Mouse (Mus musculus): ENCODE results near the gene Scamp2. TPM values are rescaled to one million over a fixed set of nuclear protein-coding genes. Genes with fewer than 3 reads are reported as not detected.

Gene Scamp2
- total and polyA plus RNA-seq, 2 experiments from 2014 or later: 41.2 to 47.4 TPM

DNA sequence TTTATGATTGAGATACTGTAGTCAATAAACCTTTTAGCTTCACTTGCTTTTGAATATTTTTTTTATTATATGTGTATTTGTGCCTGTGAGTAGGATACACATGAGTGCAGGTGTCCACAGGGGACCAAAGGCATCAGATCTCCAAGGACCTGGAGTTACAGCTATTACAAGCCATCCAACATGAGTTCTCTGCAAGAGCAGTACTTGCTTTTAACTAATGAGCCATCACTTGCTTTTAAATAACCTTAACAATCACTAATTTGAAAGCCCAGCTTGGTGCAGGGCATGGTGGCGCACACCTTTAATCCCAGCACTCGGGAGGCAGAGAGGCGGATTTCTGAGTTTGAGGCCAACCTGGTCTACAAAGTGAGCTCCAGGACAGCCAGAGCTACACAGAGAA is 6.0 kb upstream of the Scamp2 start:
- no peaks in the 10 kb centered on the region for H3K9me3 ChIP-seq (ENCODE audit: low read length)
- ATAC-seq (ENCODE audit: low FRiP score): no peak
- H3K36me3 ChIP-seq (ENCODE audit: insufficient read depth, low read length): no peaks in the 10 kb centered on the region
- no peak overlapping the region for H3K4me2 ChIP-seq (ENCODE audit: low read depth, low read length, poor library complexity, severe bottlenecking)
- TF ChIP-seq CTCF (IDR thresholded peaks at IDR 0.05): no peak
- H3K27me3 ChIP-seq (ENCODE audit: insufficient read depth, low read length): no peaks in the 10 kb centered on the region
- no peak overlapping the region for H3K4me3 ChIP-seq (ENCODE audit: low read depth, low read length)
- DNase-seq (ENCODE audit: low spot score): no peak
- 50% methylated on average over 3 of the region's 3 CpGs for WGBS
- no peak overlapping the region for H3K9ac ChIP-seq (replicated peaks; ENCODE audit: low read length, poor library complexity, severe bottlenecking)
- H3K27ac ChIP-seq (ENCODE audit: low read depth, low read length): no peak overlapping the region
- H3K4me1 ChIP-seq (ENCODE audit: insufficient read depth, low read length): peaks cover 4% of the 10 kb centered on the region; the same call in 1 of the 2 replicates

- Histone ChIP-seq H3K4me1 (ENCODE audit: insufficient read depth, low read length) (peaks cover 9% of the 10 kb centered on the region; the same call in 1 of the 2 replicates), H3K36me3 (ENCODE audit: insufficient read depth, low read length) (no peaks in the 10 kb centered on the region), H3K4me3 (ENCODE audit: low read depth, low read length) (no peak overlapping the region), H3K27ac (ENCODE audit: low read depth, low read length) (no peak overlapping the region), H3K9ac (replicated peaks; ENCODE audit: low read length, poor library complexity, severe bottlenecking) (no peak overlapping the region), H3K4me2 (ENCODE audit: low read depth, low read length, poor library complexity, severe bottlenecking) (no peak overlapping the region), H3K9me3 (ENCODE audit: low read length) (no peaks in the 10 kb centered on the region), H3K27me3 (ENCODE audit: insufficient read depth, low read length) (no peaks in the 10 kb centered on the region)
- ATAC-seq (ENCODE audit: low FRiP score) (no peak), DNase-seq (ENCODE audit: low spot score) (no peak)
- no peak for TF ChIP-seq CTCF (IDR thresholded peaks at IDR 0.05)
- WGBS: 63% methylated on average over 3 of the region's 3 CpGs
Observed at GRCm38 (mm10) chr9:57557215-57557614, 3.5 kb upstream of the Scamp2 start.

- H3K4me3 ChIP-seq (ENCODE audit: low read depth, low read length): no peak overlapping the region
- no peaks in the 10 kb centered on the region for H3K9me3 ChIP-seq (ENCODE audit: low read length)
- WGBS: 90% methylated on average over 4 of the region's 4 CpGs
- peaks cover 15% of the 10 kb centered on the region; the same call in 1 of the 2 replicates for H3K4me1 ChIP-seq (ENCODE audit: insufficient read depth, low read length)
- H3K9ac ChIP-seq (replicated peaks; ENCODE audit: low read length, poor library complexity, severe bottlenecking): no peak overlapping the region
- ATAC-seq (ENCODE audit: low FRiP score): no peak
- H3K27ac ChIP-seq (ENCODE audit: low read depth, low read length): no peak overlapping the region
- DNase-seq (ENCODE audit: low spot score): no peak
- H3K27me3 ChIP-seq (ENCODE audit: insufficient read depth, low read length): no peaks in the 10 kb centered on the region
- H3K36me3 ChIP-seq (ENCODE audit: insufficient read depth, low read length): no peaks in the 10 kb centered on the region
- no peak overlapping the region for H3K4me2 ChIP-seq (ENCODE audit: low read depth, low read length, poor library complexity, severe bottlenecking)
- no peak for TF ChIP-seq CTCF (IDR thresholded peaks at IDR 0.05)
Observed at GRCm38 (mm10) chr9:57558625-57559024, 2.1 kb upstream of the Scamp2 start.

DNA sequence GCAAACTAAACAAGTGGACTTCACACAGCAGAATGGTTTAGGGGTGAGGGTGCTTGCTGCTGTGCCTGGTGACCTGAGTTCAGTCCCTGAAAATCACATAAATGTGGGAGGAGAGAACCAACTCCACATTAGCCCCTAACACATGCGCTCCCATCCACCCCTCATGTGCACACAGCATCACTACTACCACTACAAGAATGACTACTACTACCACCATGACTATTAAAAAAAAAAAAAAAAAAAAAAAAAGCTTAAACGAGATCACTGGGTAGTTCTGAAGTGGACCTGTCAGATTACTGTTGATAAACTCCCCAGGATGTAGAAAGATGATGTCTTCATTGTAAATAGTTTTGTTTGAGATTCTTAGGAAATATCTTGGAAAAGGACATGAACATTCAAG is 1.2 kb upstream of the Scamp2 start:
- Histone ChIP-seq H3K4me2 (ENCODE audit: low read depth, low read length, poor library complexity, severe bottlenecking) (no peak overlapping the region), H3K36me3 (ENCODE audit: insufficient read depth, low read length) (no peaks in the 10 kb centered on the region), H3K27me3 (ENCODE audit: insufficient read depth, low read length) (no peaks in the 10 kb centered on the region), H3K9ac (replicated peaks; ENCODE audit: low read length, poor library complexity, severe bottlenecking) (no peak overlapping the region), H3K9me3 (ENCODE audit: low read length) (no peaks in the 10 kb centered on the region), H3K4me3 (ENCODE audit: low read depth, low read length) (no peak overlapping the region), H3K4me1 (ENCODE audit: insufficient read depth, low read length) (peaks cover 16% of the 10 kb centered on the region; the same call in 1 of the 2 replicates), H3K27ac (ENCODE audit: low read depth, low read length) (no peak overlapping the region)
- WGBS: 73% methylated on average over 2 of the region's 2 CpGs
- DNase-seq (ENCODE audit: low spot score): no peak
- no peak for TF ChIP-seq CTCF (IDR thresholded peaks at IDR 0.05)
- ATAC-seq (ENCODE audit: low FRiP score): no peak

- H3K9me3 ChIP-seq (ENCODE audit: low read length): no peaks in the 10 kb centered on the region
- H3K9ac ChIP-seq (replicated peaks; ENCODE audit: low read length, poor library complexity, severe bottlenecking): peak overlapping the region; percentile 45
- peak; percentile 47 for DNase-seq (ENCODE audit: low spot score)
- WGBS: 25% methylated on average over 7 of the region's 7 CpGs
- peaks cover 16% of the 10 kb centered on the region; the same call in 1 of the 2 replicates for H3K4me1 ChIP-seq (ENCODE audit: insufficient read depth, low read length)
- peak overlapping the region; percentile 84 for H3K4me2 ChIP-seq (ENCODE audit: low read depth, low read length, poor library complexity, severe bottlenecking)
- no peaks in the 10 kb centered on the region for H3K27me3 ChIP-seq (ENCODE audit: insufficient read depth, low read length)
- H3K4me3 ChIP-seq (ENCODE audit: low read depth, low read length): peak overlapping the region; percentile 45
- peak; percentile 21; the same call in 1 of the 2 replicates for ATAC-seq (ENCODE audit: low FRiP score)
- TF ChIP-seq CTCF (IDR thresholded peaks at IDR 0.05): peak; percentile 20; the same call in 1 of the 2 replicates
- peak overlapping the region; percentile 83 for H3K27ac ChIP-seq (ENCODE audit: low read depth, low read length)
- no peaks in the 10 kb centered on the region for H3K36me3 ChIP-seq (ENCODE audit: insufficient read depth, low read length)
Observed at GRCm38 (mm10) chr9:57560263-57560662, 480 bp upstream of the Scamp2 start.

DNA sequence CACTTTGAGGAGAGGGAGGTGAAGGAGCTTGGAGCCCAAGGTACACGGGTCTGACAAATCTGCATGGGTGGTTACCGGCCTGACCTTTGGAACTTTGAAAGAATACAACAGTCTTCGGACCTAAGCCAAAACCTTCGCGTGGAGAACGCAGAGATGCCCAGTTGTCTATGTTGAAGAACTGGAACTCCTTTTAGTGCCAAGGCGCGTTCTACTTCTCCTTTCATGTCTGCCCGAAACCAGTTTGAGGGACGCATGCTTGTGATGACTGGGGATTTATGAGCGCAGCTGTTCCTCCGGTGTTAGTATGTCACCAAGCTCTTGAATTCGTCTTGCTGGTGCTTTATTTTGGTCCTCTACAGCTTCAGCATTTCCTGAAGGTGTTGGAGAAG is 962 bp downstream of the Scamp2 start:
- 0 out of 2 replicates have a peak overlapping the region, but pooled peaks have one; percentile 45 for H3K9ac ChIP-seq (replicated peaks; ENCODE audit: low read length, poor library complexity, severe bottlenecking)
- H3K9me3 ChIP-seq (ENCODE audit: low read length): no peaks in the 10 kb centered on the region
- peak overlapping the region; percentile 84 for H3K4me2 ChIP-seq (ENCODE audit: low read depth, low read length, poor library complexity, severe bottlenecking)
- H3K36me3 ChIP-seq (ENCODE audit: insufficient read depth, low read length): no peaks in the 10 kb centered on the region
- no peaks in the 10 kb centered on the region for H3K27me3 ChIP-seq (ENCODE audit: insufficient read depth, low read length)
- no peak overlapping the region for H3K27ac ChIP-seq (ENCODE audit: low read depth, low read length)
- ATAC-seq (ENCODE audit: low FRiP score) (no peak), DNase-seq (ENCODE audit: low spot score) (no peak)
- no peak for TF ChIP-seq CTCF (IDR thresholded peaks at IDR 0.05)
- H3K4me1 ChIP-seq (ENCODE audit: insufficient read depth, low read length): peaks cover 16% of the 10 kb centered on the region; the same call in 1 of the 2 replicates
- WGBS: 82% methylated on average over 13 of the region's 13 CpGs
- H3K4me3 ChIP-seq (ENCODE audit: low read depth, low read length): peak overlapping the region; percentile 45

All from midbrain, postnatal 0 days (tissue).